Mouse (Mus musculus) adrenal gland, postnatal 14 days (tissue): Measurements from ENCODE around the gene Rbbp6. TPM values are rescaled to one million over a fixed set of nuclear protein-coding genes. Genes with fewer than 3 reads are reported as not detected.

Source experiments
- DNase-seq: peaks from one replicate; pipeline ENCODE4 v3.0.0; 2021; ENCODE audit warnings: mixed read lengths
- total RNA-seq: library from RNA; stranded (reverse); gene quantifications from 2 replicates; pipeline ENCODE4 v1.2.3, GENCODE M21; 2021

Gene Rbbp6
- total RNA-seq, 1 experiment from 2014 or later, result 58.2 TPM

GRCm38 (mm10) chr7:122970864-122971420 is 5.5 kb downstream of the Rbbp6 start:
- DNase-seq, result peak; percentile 59

DNA sequence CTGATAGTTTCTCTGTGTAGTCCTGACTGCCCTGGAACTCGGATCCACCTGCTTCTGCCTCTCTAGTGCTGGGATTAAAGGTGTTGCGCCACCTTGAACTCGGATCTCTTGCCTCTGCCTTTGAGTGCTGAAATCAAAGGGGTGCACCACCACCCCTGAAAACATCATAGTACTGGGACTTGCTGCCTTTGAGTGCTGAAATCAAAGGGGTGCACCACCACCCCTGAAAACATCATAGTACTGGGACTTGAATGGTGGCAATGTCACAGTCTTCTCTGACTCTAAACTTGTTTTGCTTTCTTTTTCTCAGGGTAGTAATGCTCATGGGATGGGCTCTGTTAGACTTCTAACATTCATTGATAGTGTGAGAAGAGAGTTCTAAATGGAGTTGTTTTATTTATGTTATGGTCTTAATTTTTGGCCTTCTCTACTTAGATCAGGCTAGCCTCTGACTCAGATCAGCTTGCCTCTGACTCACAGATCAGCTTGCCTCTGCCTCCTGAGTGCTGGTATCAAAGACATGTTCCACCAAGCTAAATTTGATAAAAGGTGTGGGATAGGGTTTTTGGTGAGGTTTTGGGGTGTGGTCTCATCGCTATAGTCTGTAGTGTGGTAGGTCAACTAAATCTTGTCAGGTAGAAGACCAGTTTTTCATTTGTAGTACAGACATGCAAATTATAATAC is 6.7 kb downstream of the Rbbp6 start:
- DNase-seq, result no peak

DNA sequence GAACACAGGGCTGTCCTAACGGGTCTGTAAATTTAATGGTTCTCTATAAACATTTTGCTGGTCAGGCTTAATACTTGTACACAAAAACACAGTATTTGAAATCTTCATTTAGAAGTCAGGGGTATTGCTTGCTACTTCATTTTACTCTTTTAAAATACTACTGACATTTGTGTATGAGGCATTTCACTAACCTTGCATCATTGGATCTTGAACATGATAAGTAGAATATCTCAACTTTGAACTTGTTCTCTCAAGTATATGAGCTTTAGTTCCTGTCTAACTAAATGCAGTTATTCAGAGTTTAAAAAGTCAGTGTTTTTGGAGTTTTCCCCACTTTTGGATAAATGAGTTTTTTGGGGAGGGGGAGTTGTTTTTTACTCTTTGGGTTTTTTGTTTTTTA is 14.0 kb downstream of the Rbbp6 start:
- no peak for DNase-seq

- no peak for DNase-seq
Measured at GRCm38 (mm10) chr7:122998189-122998588, 32.7 kb downstream of the Rbbp6 start.

- no peak for DNase-seq
Measured at GRCm38 (mm10) chr7:122999871-123000396, 34.4 kb downstream of the Rbbp6 start.

GRCm38 (mm10) chr7:123000796-123001195 is 35.3 kb downstream of the Rbbp6 start:
- DNase-seq, result no peak

GRCm38 (mm10) chr7:123001341-123002027 is 36.0 kb downstream of the Rbbp6 start:
- DNase-seq, result no peak

DNA sequence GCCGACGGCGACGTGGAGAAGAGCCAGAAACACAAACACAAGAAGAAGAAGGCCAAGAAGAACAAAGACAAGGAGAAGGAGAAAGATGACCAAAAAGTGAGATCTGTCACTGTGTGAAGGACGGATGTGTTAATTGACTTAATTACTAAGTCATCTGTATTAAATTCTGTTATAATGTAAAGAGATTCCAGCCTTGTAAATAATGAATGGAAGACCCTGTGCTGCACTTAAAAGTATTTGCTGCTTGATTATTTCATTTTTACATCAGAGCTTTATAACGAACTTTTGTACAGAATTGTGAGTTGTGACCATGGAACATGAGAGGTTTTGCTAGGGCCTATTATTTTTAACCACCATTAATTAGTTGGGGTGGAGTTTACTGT is 36.5 kb downstream of the Rbbp6 start:
- DNase-seq, result no peak

DNA sequence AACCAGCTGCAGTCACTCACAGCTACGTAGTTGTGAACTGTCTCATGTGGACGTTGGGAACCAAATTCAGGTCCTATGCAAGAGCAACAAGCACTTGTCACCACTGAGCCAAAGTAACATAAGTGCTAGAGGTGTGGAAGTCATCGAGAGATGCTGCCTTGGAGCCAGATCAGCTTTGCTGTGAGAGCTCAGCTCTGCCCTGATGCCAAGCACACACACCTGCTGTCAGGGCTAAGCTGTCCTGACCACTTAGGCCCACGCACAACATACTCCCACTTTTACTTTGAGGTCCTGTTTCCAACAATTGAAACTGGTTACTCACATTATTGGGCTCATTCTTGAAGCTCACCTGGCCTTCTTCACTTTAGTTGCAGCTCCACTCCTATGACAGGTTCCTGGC is 37.7 kb downstream of the Rbbp6 start:
- DNase-seq, result no peak

DNA sequence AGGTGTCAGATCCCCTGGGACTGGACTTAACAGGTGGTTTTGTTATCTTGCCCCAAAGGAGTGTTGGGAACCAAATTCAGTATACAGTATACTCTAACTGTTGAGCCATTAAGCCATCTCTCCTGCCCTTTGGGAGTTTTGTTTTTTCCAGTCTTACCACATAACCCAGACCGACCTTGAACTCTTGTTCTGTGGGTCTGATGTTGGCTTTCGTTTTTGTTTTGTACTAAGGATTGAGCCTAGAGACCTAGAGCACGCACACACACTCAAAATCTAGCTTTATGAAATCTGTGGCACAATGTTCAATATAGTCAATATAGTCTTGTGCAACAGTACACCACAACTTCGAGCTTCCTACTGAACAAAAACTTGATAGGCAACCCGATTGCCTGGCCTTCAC is 39.0 kb downstream of the Rbbp6 start:
- DNase-seq, result peak; percentile 26

- peak; percentile 22 for DNase-seq
Measured at GRCm38 (mm10) chr7:123006251-123006650, 40.8 kb downstream of the Rbbp6 start.

DNA sequence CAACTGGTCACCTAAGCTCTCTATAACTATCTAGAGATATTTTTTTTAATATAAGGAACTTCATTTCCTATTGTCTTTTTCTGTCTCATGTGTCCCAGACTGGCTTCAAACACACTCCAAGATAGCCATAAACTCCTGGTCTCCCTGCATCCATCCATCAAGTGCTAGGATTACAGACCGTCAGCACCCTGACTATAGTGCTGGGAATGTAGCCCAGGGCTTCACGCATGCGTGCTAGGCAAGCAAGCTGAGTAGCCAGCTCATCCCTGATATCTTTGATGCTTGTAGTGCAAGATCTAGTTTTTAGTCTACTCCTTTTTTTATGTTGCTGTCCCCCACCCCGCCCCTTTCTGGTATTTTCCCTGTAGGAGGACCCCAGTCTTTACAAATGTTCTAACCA is 42.3 kb downstream of the Rbbp6 start:
- DNase-seq, result no peak

- DNase-seq, result no peak
Measured at GRCm38 (mm10) chr7:123013466-123013865, 48.0 kb downstream of the Rbbp6 start.

- DNase-seq, result no peak
Measured at GRCm38 (mm10) chr7:123014729-123015128, 49.2 kb downstream of the Rbbp6 start.

DNA sequence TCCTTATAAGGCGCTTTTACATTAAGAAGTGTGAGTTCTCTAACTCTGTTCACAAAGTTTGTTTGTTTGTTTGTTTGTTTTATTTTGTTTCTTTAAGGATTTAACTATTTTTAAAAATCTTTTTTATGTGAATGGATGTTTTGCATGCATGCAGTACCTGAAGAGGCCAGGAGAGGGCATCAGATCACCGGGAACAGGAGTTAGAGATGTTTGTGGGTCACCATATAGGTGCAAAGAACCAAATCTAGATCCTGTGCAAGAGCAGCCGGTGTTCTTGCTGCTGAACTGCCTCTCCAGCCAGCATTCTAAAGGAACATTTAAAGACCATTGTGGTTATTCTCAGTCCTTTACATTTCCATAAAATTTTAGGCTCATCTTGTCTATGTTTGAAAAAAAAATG is 52.1 kb downstream of the Rbbp6 start:
- DNase-seq, result peak; percentile 58

DNA sequence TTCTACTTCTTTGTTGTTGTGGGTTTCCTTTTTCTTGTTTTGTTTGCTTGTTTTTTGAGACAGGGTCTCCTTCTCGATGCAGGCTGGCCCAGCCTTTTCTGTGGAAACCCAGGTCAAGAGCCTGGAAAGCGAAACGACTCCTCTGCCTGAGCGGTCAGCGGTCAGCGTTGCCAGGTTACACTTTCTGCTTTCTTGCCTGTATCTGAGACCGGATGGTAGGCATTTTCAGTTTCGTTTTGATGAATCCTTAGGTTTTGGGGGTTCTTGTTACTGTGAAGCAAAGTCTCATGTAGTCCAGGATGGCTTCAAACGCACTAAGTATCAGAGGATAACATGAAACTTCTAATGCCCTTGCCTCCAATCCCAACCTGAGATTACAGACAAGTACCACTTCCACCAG is 59.6 kb downstream of the Rbbp6 start:
- no peak for DNase-seq

DNA sequence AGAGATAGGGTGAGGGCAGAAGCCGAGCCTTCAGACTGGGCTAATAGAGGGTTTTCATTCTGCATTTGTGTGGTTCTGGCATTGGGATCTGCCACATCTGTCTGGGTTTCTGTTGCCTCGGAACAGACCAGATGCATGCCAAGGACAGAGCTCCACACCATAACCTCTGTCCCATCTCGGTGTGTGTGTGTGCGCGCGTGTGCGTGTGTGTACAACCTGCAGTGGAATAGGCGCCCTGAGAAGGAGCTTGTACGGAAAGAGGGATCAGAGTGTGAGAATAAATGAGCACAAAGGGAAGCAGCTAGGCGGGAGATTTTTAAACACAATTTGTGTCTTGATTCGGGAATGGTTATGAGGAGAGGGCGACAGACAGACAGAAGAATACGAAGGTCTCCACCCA is 64.8 kb downstream of the Rbbp6 start:
- peak; percentile 17 for DNase-seq

DNA sequence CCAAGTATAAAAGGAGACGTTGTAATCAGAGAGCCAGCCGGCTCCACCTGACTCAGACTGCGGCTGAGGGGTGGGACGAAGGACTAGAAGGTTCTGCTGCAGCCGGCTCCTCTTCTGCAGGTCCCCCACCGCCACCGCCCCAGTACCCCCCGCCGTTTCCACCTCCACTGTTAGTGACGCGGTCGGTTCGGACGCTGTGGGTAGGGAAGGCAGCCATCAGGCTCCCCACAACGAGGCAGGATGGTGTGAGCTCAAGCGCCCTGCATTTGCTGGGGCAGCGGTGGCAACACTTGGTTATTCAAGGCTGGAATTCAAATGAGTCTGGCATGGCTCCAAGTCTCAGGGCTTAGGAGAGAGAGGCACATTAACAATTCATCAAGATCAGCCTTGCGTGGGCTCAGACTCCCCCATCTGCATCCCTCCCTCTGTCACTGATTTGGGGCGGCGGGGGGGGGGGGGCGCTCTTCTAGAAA is 65.3 kb downstream of the Rbbp6 start:
- DNase-seq, result peak; percentile 72

DNA sequence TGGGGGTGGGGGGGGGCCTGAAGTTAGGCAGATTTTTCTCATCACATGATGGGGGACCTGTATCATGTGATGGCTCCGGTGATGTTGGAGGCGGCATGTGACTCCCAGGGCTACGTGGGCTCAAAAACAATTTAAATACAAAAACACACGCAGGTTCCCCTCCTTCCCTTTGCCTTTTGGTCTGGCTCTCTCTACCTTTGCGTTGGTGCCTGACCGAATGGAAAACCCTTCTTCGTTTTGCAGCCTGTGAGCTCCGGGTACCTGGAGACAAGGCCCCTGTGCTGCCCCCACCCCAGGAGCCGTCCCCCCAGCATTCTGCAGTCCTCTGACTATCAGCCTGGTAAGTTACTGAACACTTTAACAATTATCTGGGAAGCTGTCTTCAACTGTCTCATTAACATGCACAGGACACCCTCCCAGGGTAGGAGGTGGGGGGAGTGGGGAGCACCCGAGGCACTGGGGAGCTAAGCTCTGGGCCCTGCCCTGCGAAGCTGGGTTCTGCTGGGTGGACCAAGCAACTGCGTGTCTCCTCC is 65.8 kb downstream of the Rbbp6 start:
- DNase-seq, result peak; percentile 21

DNA sequence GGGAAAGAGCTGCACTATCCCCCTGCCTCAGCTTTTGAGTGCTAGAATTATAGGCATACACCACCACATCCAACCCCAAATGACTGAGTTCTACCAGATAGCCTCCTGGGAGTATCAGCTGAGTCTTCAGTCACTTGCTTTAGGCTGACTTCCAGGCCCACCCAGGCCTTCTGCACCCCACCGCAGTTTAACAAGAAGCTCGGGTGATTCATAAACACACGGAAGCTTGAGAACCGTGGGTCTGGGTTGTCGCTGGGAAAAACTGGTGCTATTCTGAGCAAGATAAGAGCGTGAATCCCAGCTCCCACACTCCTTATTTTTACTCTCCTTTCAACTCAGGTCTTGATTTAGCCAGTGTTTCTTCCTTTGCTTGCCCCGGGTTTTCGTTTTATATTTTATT is 69.8 kb downstream of the Rbbp6 start:
- no peak for DNase-seq

- peak; percentile 28 for DNase-seq
Measured at GRCm38 (mm10) chr7:123039302-123039701, 73.8 kb downstream of the Rbbp6 start.

DNA sequence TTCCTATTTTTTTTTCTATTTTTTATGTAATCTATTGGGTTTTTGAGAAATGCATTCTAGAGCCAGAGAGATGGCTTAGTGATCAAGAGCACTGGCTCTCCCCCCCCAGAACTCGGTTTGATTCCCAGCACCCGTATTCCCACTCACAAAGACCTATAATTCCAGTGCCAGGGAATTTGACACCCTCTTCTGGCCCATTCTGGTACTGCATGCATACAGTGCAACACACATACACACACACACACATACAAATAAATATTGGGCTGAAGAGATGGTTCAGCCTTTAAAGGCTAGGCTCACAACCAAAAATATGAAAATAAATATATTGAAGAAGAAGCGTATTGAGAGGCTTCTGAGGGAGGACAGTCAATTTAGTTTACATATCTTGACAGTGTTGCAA is 79.7 kb downstream of the Rbbp6 start:
- DNase-seq, result no peak

- DNase-seq, result peak; percentile 15
Measured at GRCm38 (mm10) chr7:123046473-123047091, 81.1 kb downstream of the Rbbp6 start.
